Mouse (Mus musculus) layer of hippocampus, postnatal 10 days (tissue): ENCODE results near the gene Trim28. TPM values are rescaled to one million over a fixed set of nuclear protein-coding genes. Genes with fewer than 3 reads are reported as not detected.
"Not testable (repeated sequence)": the region's sequence is repeated elsewhere in the genome, so short reads cannot be mapped to it uniquely, and the experiment has no call there.

ENCODE experiments used
- DNase-seq, 2 experiments: peaks; one replicate each; pipeline ENCODE4 v3.0.0; 2021; ENCODE audit warnings: low spot score in 2 of 2
- total RNA-seq, 2 experiments: library from RNA; stranded (reverse); gene quantifications; 2 replicates each; pipeline ENCODE4 v1.2.3; 2021

Gene Trim28
- total RNA-seq, 2 experiments from 2014 or later: 279 to 301 TPM

- DNase-seq: no peak
Measured at GRCm38 (mm10) chr7:13056913-13057700, 58.2 kb downstream of the Trim28 start.

GRCm38 (mm10) chr7:13059536-13059935 is 60.6 kb downstream of the Trim28 start:
- no peak for DNase-seq

GRCm38 (mm10) chr7:13063399-13063798 is 64.5 kb downstream of the Trim28 start:
- DNase-seq: not testable (repeated sequence)

- no peak for DNase-seq
Measured at GRCm38 (mm10) chr7:13072293-13072692, 73.4 kb downstream of the Trim28 start.

Other genes with a start within 250 kb of the Trim28 start
- gene Zscan18, start 195.5 kb upstream of the Trim28 start, total RNA-seq: 10 to 100 TPM; 19.9 to 25.0 TPM
- 10 to 100 TPM; 21.7 to 22.3 TPM for gene Zfp329, start 180.3 kb upstream of the Trim28 start, total RNA-seq
- 10 to 100 TPM; 13.6 to 21.8 TPM for gene Zfp110, start 164.4 kb upstream of the Trim28 start, total RNA-seq
- gene Zfp128, start 117.9 kb upstream of the Trim28 start, total RNA-seq: 1 to 10 TPM; 6.0 to 8.9 TPM
- gene Zscan22, start 101.3 kb upstream of the Trim28 start, total RNA-seq: 10 to 100 TPM; 12.1 to 13.1 TPM
- gene Rps5, start 76.8 kb upstream of the Trim28 start, total RNA-seq: 100 to 1,000 TPM; 535 to 542 TPM
- 1 to 10 TPM; 1.2 TPM for gene Rnf225, start 71.7 kb upstream of the Trim28 start, total RNA-seq
- 10 to 100 TPM; 14.7 to 15.7 TPM for gene Zfp324, start 33.3 kb upstream of the Trim28 start, total RNA-seq
- 1 to 10 TPM; 7.1 to 7.7 TPM for gene Zfp446, start 21.3 kb upstream of the Trim28 start, total RNA-seq
- gene Slc27a5, start 922 bp upstream of the Trim28 start, total RNA-seq: not detected
- gene Zbtb45, start 10.9 kb downstream of the Trim28 start, total RNA-seq: 10 to 100 TPM; 25.8 to 27.3 TPM
- gene Chmp2a, start 35.7 kb downstream of the Trim28 start, total RNA-seq: 100 to 1,000 TPM; 133 to 151 TPM
- 100 to 1,000 TPM; 198 to 220 TPM for gene Ube2m, start 39.2 kb downstream of the Trim28 start, total RNA-seq
- gene Mzf1, start 55.6 kb downstream of the Trim28 start, total RNA-seq: 10 to 100 TPM; 14.3 to 17.7 TPM
- gene Vmn1r85, start 96.1 kb downstream of the Trim28 start, total RNA-seq: not detected
- not detected for gene Vmn1r86, start 120.8 kb downstream of the Trim28 start, total RNA-seq
- not detected for gene Vmn1r87, start 141.0 kb downstream of the Trim28 start, total RNA-seq
- gene Vmn1r88, start 160.5 kb downstream of the Trim28 start, total RNA-seq: under 1 TPM; 0.11 to 0.25 TPM
- not detected for gene Vmn1r89, start 213.9 kb downstream of the Trim28 start, total RNA-seq